Mouse (Mus musculus) heart, adult 8-10 months (tissue): ENCODE measurements at regions not wholly inside any gene's neighbourhood (a gene's known extent, or its start where the extent isn't known, plus 50 kb on each side); places are given as distances from the start of the nearest gene placed in this dataset.

Experiments used
- DNase-seq: peaks from one replicate; pipeline ENCODE4 v3.0.0; 2022; ENCODE audit warnings: low spot score

GRCm38 (mm10) chr12:27062511-27063264 lies 279.7 kb downstream of the Sox11 start:
- DNase-seq = no peak

- DNase-seq = no peak
These were observed 280.3 kb downstream of the Sox11 start for GRCm38 (mm10) chr12:27062061-27062461.

- DNase-seq = no peak
These were observed 281.2 kb downstream of the Sox11 start for GRCm38 (mm10) chr12:27060899-27061762.

- DNase-seq = no peak
These were observed 282.5 kb downstream of the Sox11 start for GRCm38 (mm10) chr12:27059885-27060284.

- DNase-seq = no peak
These were observed 288.0 kb downstream of the Sox11 start for GRCm38 (mm10) chr12:27054411-27054810.

- DNase-seq = no peak
These were observed 304.5 kb downstream of the Sox11 start for GRCm38 (mm10) chr12:27037922-27038321.

GRCm38 (mm10) chr12:27019751-27020150 lies 322.6 kb downstream of the Sox11 start:
- no peak for DNase-seq

- no peak for DNase-seq
These were observed 324.0 kb downstream of the Sox11 start for GRCm38 (mm10) chr12:27018366-27018765.

GRCm38 (mm10) chr12:26999287-26999686 lies 343.1 kb downstream of the Sox11 start:
- DNase-seq = no peak

GRCm38 (mm10) chr12:26976284-26977065 lies 365.9 kb downstream of the Sox11 start:
- no peak for DNase-seq

- no peak for DNase-seq
These were observed 369.8 kb downstream of the Sox11 start for GRCm38 (mm10) chr12:26972495-26973113.

GRCm38 (mm10) chr12:26967018-26967737 lies 375.2 kb downstream of the Sox11 start:
- no peak for DNase-seq

GRCm38 (mm10) chr12:26963917-26964316 lies 378.5 kb downstream of the Sox11 start:
- DNase-seq = no peak

GRCm38 (mm10) chr12:26939831-26940230 lies 402.5 kb downstream of the Sox11 start:
- DNase-seq = no peak

GRCm38 (mm10) chr12:26937836-26938235 lies 404.5 kb downstream of the Sox11 start:
- no peak for DNase-seq

- no peak for DNase-seq
These were observed 405.5 kb downstream of the Sox11 start for GRCm38 (mm10) chr12:26936696-26937458.

GRCm38 (mm10) chr12:26930155-26930867 lies 412.1 kb downstream of the Sox11 start:
- DNase-seq = no peak

GRCm38 (mm10) chr12:26906126-26906525 lies 436.2 kb downstream of the Sox11 start:
- no peak for DNase-seq

- no peak for DNase-seq
These were observed 434.9 kb downstream of the Cmpk2 start for GRCm38 (mm10) chr12:26903894-26904272.
